Mouse (Mus musculus) midbrain, embryonic 15.5 days (tissue): ENCODE data around the gene Usp20. TPM values are rescaled to one million over a fixed set of nuclear protein-coding genes. Genes with fewer than 3 reads are reported as not detected.

Experiments
- ATAC-seq: fragments of 200-750 bp; cut with Nextera tagmentation; replicated peaks from 2 replicates; pipeline ENCODE4 v1.8.0; 2017; ENCODE audit warnings: moderate TSS enrichment
- H3K27ac ChIP-seq: fragments of 300-500 bp; sonication (generic); 2 replicates; pipeline ENCODE4 v1.5.1; 2015; ENCODE audit warnings: mild to moderate bottlenecking, inconsistent platforms
- H3K27me3 ChIP-seq: fragments of 300-500 bp; sonication (generic); replicated peaks from 2 replicates; pipeline ENCODE4 v1.6.1; 2015; ENCODE audit warnings: inconsistent platforms
- H3K36me3 ChIP-seq: fragments of 300-500 bp; sonication (generic); replicated peaks from 2 replicates; pipeline ENCODE4 v1.6.1; 2015; ENCODE audit warnings: inconsistent platforms
- H3K4me1 ChIP-seq: fragments of 300-500 bp; sonication (generic); 2 replicates; pipeline ENCODE4 v1.6.1; 2015; ENCODE audit warnings: inconsistent platforms
- H3K4me2 ChIP-seq: fragments of 300-500 bp; sonication (generic); 2 replicates; pipeline ENCODE4 v1.6.1; 2015; ENCODE audit warnings: inconsistent platforms, mild to moderate bottlenecking, moderate library complexity
- H3K4me3 ChIP-seq: fragments of 300-500 bp; sonication (generic); 2 replicates; pipeline ENCODE4 v1.5.1; 2015; ENCODE audit warnings: mild to moderate bottlenecking, inconsistent platforms
- H3K9ac ChIP-seq: fragments of 300-500 bp; sonication (generic); 2 replicates; pipeline ENCODE4 v1.6.1; 2015; ENCODE audit warnings: mild to moderate bottlenecking, inconsistent platforms
- H3K9me3 ChIP-seq: fragments of 300-500 bp; sonication (generic); 2 replicates; pipeline ENCODE4 v1.6.1; 2016; ENCODE audit warnings: inconsistent platforms
- WGBS: fragments of 180-500 bp; shearing (Covaris S2); methylation state at CpG from one replicate; pipeline ENCODE4 v1.1.7; 2015; ENCODE audit warnings: mixed read lengths; 5-methylcytosine and 5-hydroxymethylcytosine counted together
- polyA plus RNA-seq: library from polyadenylated mRNA; unstranded; fragments of >200 nt; fragmentation: Nextera tagmentation; extraction: Ambion mirVana; gene quantifications from 2 replicates; pipeline ENCODE4 v1.2.1, GENCODE M21; 2015

Gene Usp20
- polyA plus RNA-seq, 1 experiment from 2014 or later = 55.5 TPM

GRCm38 (mm10) chr2:31024618-31025370 is 42.7 kb downstream of the Usp20 start:
- no peak for ATAC-seq
- 30% methylated on average over 5 of the region's 5 CpGs for WGBS
- H3K9me3 ChIP-seq = no peaks in the 10 kb centered on the region
- H3K4me1 ChIP-seq = no peaks in the 10 kb centered on the region
- no peak overlapping the region for H3K4me3 ChIP-seq
- H3K27ac ChIP-seq = no peak overlapping the region
- peaks cover 25% of the 10 kb centered on the region; the same call in 1 of the 2 replicates for H3K36me3 ChIP-seq
- no peaks in the 10 kb centered on the region for H3K27me3 ChIP-seq
- no peak overlapping the region for H3K4me2 ChIP-seq
- no peak overlapping the region for H3K9ac ChIP-seq

GRCm38 (mm10) chr2:31025458-31025857 is 43.4 kb downstream of the Usp20 start:
- no peaks in the 10 kb centered on the region for H3K9me3 ChIP-seq
- peaks cover 19% of the 10 kb centered on the region; the same call in 1 of the 2 replicates for H3K36me3 ChIP-seq
- no peaks in the 10 kb centered on the region for H3K27me3 ChIP-seq
- H3K4me3 ChIP-seq = no peak overlapping the region
- WGBS = 84% methylated on average over 3 of the region's 3 CpGs
- H3K4me2 ChIP-seq = no peak overlapping the region
- H3K9ac ChIP-seq = no peak overlapping the region
- ATAC-seq = no peak
- H3K27ac ChIP-seq = no peak overlapping the region
- H3K4me1 ChIP-seq = no peaks in the 10 kb centered on the region

GRCm38 (mm10) chr2:31026642-31027041 is 44.6 kb downstream of the Usp20 start:
- H3K27ac ChIP-seq = no peak overlapping the region
- no peaks in the 10 kb centered on the region for H3K27me3 ChIP-seq
- no peaks in the 10 kb centered on the region for H3K9me3 ChIP-seq
- H3K9ac ChIP-seq = no peak overlapping the region
- H3K4me1 ChIP-seq = no peaks in the 10 kb centered on the region
- 0 out of 2 replicates have a peak, but pooled peaks cover 8% of the 10 kb centered on the region for H3K36me3 ChIP-seq
- ATAC-seq = no peak
- H3K4me2 ChIP-seq = no peak overlapping the region
- 71% methylated on average over 8 of the region's 8 CpGs for WGBS
- H3K4me3 ChIP-seq = no peak overlapping the region

- Histone ChIP-seq H3K9me3 (no peaks in the 10 kb centered on the region), H3K4me3 (no peak overlapping the region), H3K4me1 (no peaks in the 10 kb centered on the region), H3K9ac (no peak overlapping the region), H3K36me3 (peaks cover 40% of the 10 kb centered on the region), H3K4me2 (no peak overlapping the region), H3K27ac (no peak overlapping the region), H3K27me3 (no peaks in the 10 kb centered on the region)
- no peak for ATAC-seq
- 88% methylated on average over 7 of the region's 7 CpGs for WGBS
Observed at GRCm38 (mm10) chr2:31031972-31032371, 49.9 kb downstream of the Usp20 start.

- H3K27ac ChIP-seq = no peak overlapping the region
- WGBS = 91% methylated on average over 6 of the region's 6 CpGs
- H3K9me3 ChIP-seq = no peaks in the 10 kb centered on the region
- no peak overlapping the region for H3K9ac ChIP-seq
- no peak overlapping the region for H3K4me3 ChIP-seq
- H3K4me2 ChIP-seq = no peak overlapping the region
- peaks cover 43% of the 10 kb centered on the region for H3K36me3 ChIP-seq
- ATAC-seq = no peak
- no peaks in the 10 kb centered on the region for H3K4me1 ChIP-seq
- no peaks in the 10 kb centered on the region for H3K27me3 ChIP-seq
Observed at GRCm38 (mm10) chr2:31036811-31037210, 54.7 kb downstream of the Usp20 start.

GRCm38 (mm10) chr2:31040043-31040442 is 58.0 kb downstream of the Usp20 start:
- Histone ChIP-seq H3K27me3 (no peaks in the 10 kb centered on the region), H3K9ac (no peak overlapping the region), H3K36me3 (peaks cover 25% of the 10 kb centered on the region; the same call in 1 of the 2 replicates), H3K27ac (no peak overlapping the region), H3K4me3 (no peak overlapping the region), H3K4me2 (no peak overlapping the region), H3K4me1 (no peaks in the 10 kb centered on the region), H3K9me3 (no peaks in the 10 kb centered on the region)
- ATAC-seq = no peak
- 98% methylated on average over 3 of the region's 3 CpGs for WGBS

GRCm38 (mm10) chr2:31040487-31040886 is 58.4 kb downstream of the Usp20 start:
- no peak overlapping the region for H3K4me3 ChIP-seq
- 92% methylated on average over 3 of the region's 3 CpGs for WGBS

GRCm38 (mm10) chr2:31041386-31041785 is 59.3 kb downstream of the Usp20 start:
- H3K4me3 ChIP-seq = no peak overlapping the region

More at GRCm38 (mm10) chr2:31040487-31040886, 58.4 kb downstream of the Usp20 start:
- H3K27ac ChIP-seq = no peak overlapping the region
- ATAC-seq = no peak
- H3K36me3 ChIP-seq = peaks cover 23% of the 10 kb centered on the region; the same call in 1 of the 2 replicates
- H3K4me1 ChIP-seq = no peaks in the 10 kb centered on the region
- H3K9ac ChIP-seq = no peak overlapping the region
- no peaks in the 10 kb centered on the region for H3K9me3 ChIP-seq
- H3K27me3 ChIP-seq = no peaks in the 10 kb centered on the region
- H3K4me2 ChIP-seq = no peak overlapping the region

GRCm38 (mm10) chr2:31042881-31043280 is 60.8 kb downstream of the Usp20 start:
- ATAC-seq = no peak
- H3K9me3 ChIP-seq = no peaks in the 10 kb centered on the region
- no peak overlapping the region for H3K27ac ChIP-seq
- no peak overlapping the region for H3K4me3 ChIP-seq
- H3K27me3 ChIP-seq = no peaks in the 10 kb centered on the region
- H3K4me2 ChIP-seq = no peak overlapping the region
- WGBS = 91% methylated on average over 6 of the region's 6 CpGs
- H3K4me1 ChIP-seq = no peaks in the 10 kb centered on the region
- H3K9ac ChIP-seq = no peak overlapping the region
- H3K36me3 ChIP-seq = peaks cover 7% of the 10 kb centered on the region; the same call in 1 of the 2 replicates

More at GRCm38 (mm10) chr2:31041386-31041785, 59.3 kb downstream of the Usp20 start:
- Histone ChIP-seq H3K9ac (no peak overlapping the region), H3K27me3 (no peaks in the 10 kb centered on the region), H3K27ac (no peak overlapping the region), H3K4me1 (no peaks in the 10 kb centered on the region), H3K4me2 (no peak overlapping the region), H3K36me3 (peaks cover 14% of the 10 kb centered on the region; the same call in 1 of the 2 replicates), H3K9me3 (no peaks in the 10 kb centered on the region)
- ATAC-seq = no peak
- 93% methylated on average over 6 of the region's 6 CpGs for WGBS

- H3K4me2 ChIP-seq = no peak overlapping the region
- no peaks in the 10 kb centered on the region for H3K9me3 ChIP-seq
- 93% methylated on average over 1 of the region's 1 CpGs for WGBS
- H3K36me3 ChIP-seq = peaks cover 7% of the 10 kb centered on the region; the same call in 1 of the 2 replicates
- no peak overlapping the region for H3K4me3 ChIP-seq
- no peak overlapping the region for H3K9ac ChIP-seq
- H3K4me1 ChIP-seq = no peaks in the 10 kb centered on the region
- no peak overlapping the region for H3K27ac ChIP-seq
- no peak for ATAC-seq
- no peaks in the 10 kb centered on the region for H3K27me3 ChIP-seq
Observed at GRCm38 (mm10) chr2:31043856-31044255, 61.8 kb downstream of the Usp20 start.

GRCm38 (mm10) chr2:31048037-31048436 is 66.0 kb downstream of the Usp20 start:
- H3K36me3 ChIP-seq = no peaks in the 10 kb centered on the region
- no peak overlapping the region for H3K4me2 ChIP-seq
- no peak for ATAC-seq
- no peaks in the 10 kb centered on the region for H3K4me1 ChIP-seq
- 92% methylated on average over 6 of the region's 6 CpGs for WGBS
- no peak overlapping the region for H3K9ac ChIP-seq
- H3K9me3 ChIP-seq = no peaks in the 10 kb centered on the region
- no peaks in the 10 kb centered on the region for H3K27me3 ChIP-seq
- H3K4me3 ChIP-seq = no peak overlapping the region
- H3K27ac ChIP-seq = no peak overlapping the region

GRCm38 (mm10) chr2:31052441-31052840 is 70.4 kb downstream of the Usp20 start:
- H3K4me2 ChIP-seq = no peak overlapping the region
- WGBS = 91% methylated on average over 10 of the region's 10 CpGs
- H3K9me3 ChIP-seq = no peaks in the 10 kb centered on the region
- H3K4me1 ChIP-seq = no peaks in the 10 kb centered on the region
- H3K27ac ChIP-seq = no peak overlapping the region
- no peak overlapping the region for H3K9ac ChIP-seq
- H3K4me3 ChIP-seq = no peak overlapping the region
- peaks cover 21% of the 10 kb centered on the region for H3K36me3 ChIP-seq
- ATAC-seq = no peak
- no peaks in the 10 kb centered on the region for H3K27me3 ChIP-seq

GRCm38 (mm10) chr2:31053426-31053825 is 71.3 kb downstream of the Usp20 start:
- no peak overlapping the region for H3K27ac ChIP-seq
- WGBS = 94% methylated on average over 13 of the region's 13 CpGs
- no peaks in the 10 kb centered on the region for H3K9me3 ChIP-seq
- no peaks in the 10 kb centered on the region for H3K27me3 ChIP-seq
- H3K36me3 ChIP-seq = peaks cover 21% of the 10 kb centered on the region
- H3K4me1 ChIP-seq = no peaks in the 10 kb centered on the region
- no peak overlapping the region for H3K9ac ChIP-seq
- no peak overlapping the region for H3K4me2 ChIP-seq
- H3K4me3 ChIP-seq = no peak overlapping the region
- ATAC-seq = no peak
